Mouse (Mus musculus) neural tube, embryonic 14.5 days (tissue): ENCODE data around the gene Ren1. TPM values are rescaled to one million over a fixed set of nuclear protein-coding genes. Genes with fewer than 3 reads are reported as not detected.

Experiments used
- ATAC-seq: fragments of 200-750 bp; cut with Nextera tagmentation; 2 replicates; pipeline ENCODE4 v1.8.0; 2017; ENCODE audit warnings: low read depth, mild to moderate bottlenecking, moderate TSS enrichment, moderate library complexity
- H3K27ac ChIP-seq: fragments of 300-500 bp; sonication (generic); 2 replicates; pipeline ENCODE4 v1.5.1; 2014; ENCODE audit warnings: low read depth, mild to moderate bottlenecking, control low read depth, low read length, moderate library complexity, mixed read lengths
- H3K27me3 ChIP-seq: fragments of 300-500 bp; sonication (generic); 2 replicates; pipeline ENCODE4 v1.6.1; 2014; ENCODE audit warnings: low read length; ENCODE audit not compliant: control insufficient read depth, insufficient read depth
- H3K36me3 ChIP-seq: fragments of 300-500 bp; sonication (generic); 2 replicates; pipeline ENCODE4 v1.6.1; 2014; ENCODE audit warnings: low read length, mixed read lengths; ENCODE audit not compliant: control insufficient read depth, insufficient read depth
- H3K4me1 ChIP-seq: fragments of 300-500 bp; sonication (generic); 2 replicates; pipeline ENCODE4 v1.6.1; 2014; ENCODE audit warnings: low read length; ENCODE audit not compliant: control insufficient read depth, insufficient read depth
- H3K4me2 ChIP-seq: fragments of 300-500 bp; sonication (generic); 2 replicates; pipeline ENCODE4 v1.6.1; 2014; ENCODE audit warnings: mild to moderate bottlenecking, low read depth, low read length, control low read depth
- H3K4me3 ChIP-seq: fragments of 300-500 bp; sonication (generic); 2 replicates; pipeline ENCODE4 v1.5.1; 2014; ENCODE audit warnings: low read depth, low read length, control low read depth, mixed read lengths
- H3K9ac ChIP-seq: fragments of 300-500 bp; sonication (generic); replicated peaks from 2 replicates; pipeline ENCODE4 v1.6.1; 2014; ENCODE audit warnings: low read depth, mild to moderate bottlenecking, control low read depth, low read length, mixed read lengths
- H3K9me3 ChIP-seq: fragments of 300-500 bp; sonication (generic); 2 replicates; pipeline ENCODE4 v1.6.1; 2016; ENCODE audit warnings: low read length; ENCODE audit not compliant: control insufficient read depth
- WGBS: fragments of 180-500 bp; shearing (Covaris S2); extraction: QIAGEN DNeasy Blood & Tissue Kit; methylation state at CpG from one replicate; pipeline ENCODE4 v1.1.7; 2014; 5-methylcytosine and 5-hydroxymethylcytosine counted together
- polyA plus RNA-seq: library from polyadenylated mRNA; unstranded; fragments of >200 nt; fragmentation: Nextera tagmentation; extraction: Ambion mirVana; gene quantifications from 2 replicates; pipeline ENCODE4 v1.2.1, GENCODE M21; 2014

The Ren1 gene
- polyA plus RNA-seq, 1 experiment from 2014 or later, result 0.83 TPM

- H3K27ac ChIP-seq, result no peak overlapping the region
- H3K27me3 ChIP-seq, result no peaks in the 10 kb centered on the region
These were observed 57.1 kb downstream of the Ren1 start for GRCm38 (mm10) chr1:133407436-133407835.

DNA sequence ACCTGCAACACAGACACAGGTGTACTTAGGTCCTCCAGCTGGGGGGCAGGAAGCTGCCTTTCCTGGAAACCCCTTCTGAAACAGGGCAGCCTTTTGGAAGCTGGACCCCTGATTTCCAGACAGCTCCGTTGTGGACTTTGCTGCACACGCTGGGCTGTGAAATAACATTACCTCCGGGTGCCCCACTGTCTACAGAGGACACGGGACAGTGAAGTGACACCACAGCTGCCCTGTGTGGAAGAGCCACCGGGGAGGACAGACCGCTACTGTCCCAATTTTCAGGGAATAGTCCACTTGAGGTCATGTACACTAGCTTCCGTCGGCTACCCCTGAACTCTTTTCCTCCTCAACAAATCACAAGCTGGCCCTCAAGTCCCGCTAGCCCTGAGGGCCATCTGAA lies 58.0 kb downstream of the Ren1 start:
- no peak for ATAC-seq
- WGBS, result 48% methylated on average over 9 of the region's 9 CpGs
- no peaks in the 10 kb centered on the region; the same call in 1 of the 2 replicates for H3K4me1 ChIP-seq
- H3K27me3 ChIP-seq, result no peaks in the 10 kb centered on the region
- H3K4me2 ChIP-seq, result no peak overlapping the region
- no peaks in the 10 kb centered on the region for H3K36me3 ChIP-seq
- no peak overlapping the region for H3K9ac ChIP-seq
- H3K4me3 ChIP-seq, result no peak overlapping the region
- no peaks in the 10 kb centered on the region for H3K9me3 ChIP-seq
- H3K27ac ChIP-seq, result no peak overlapping the region

More at GRCm38 (mm10) chr1:133407436-133407835, 57.1 kb downstream of the Ren1 start:
- WGBS, result 57% methylated on average over 6 of the region's 6 CpGs
- H3K4me3 ChIP-seq, result no peak overlapping the region
- ATAC-seq, result no peak
- H3K36me3 ChIP-seq, result no peaks in the 10 kb centered on the region
- H3K9ac ChIP-seq, result no peak overlapping the region
- no peaks in the 10 kb centered on the region; the same call in 1 of the 2 replicates for H3K4me1 ChIP-seq
- no peak overlapping the region for H3K4me2 ChIP-seq
- no peaks in the 10 kb centered on the region for H3K9me3 ChIP-seq

DNA sequence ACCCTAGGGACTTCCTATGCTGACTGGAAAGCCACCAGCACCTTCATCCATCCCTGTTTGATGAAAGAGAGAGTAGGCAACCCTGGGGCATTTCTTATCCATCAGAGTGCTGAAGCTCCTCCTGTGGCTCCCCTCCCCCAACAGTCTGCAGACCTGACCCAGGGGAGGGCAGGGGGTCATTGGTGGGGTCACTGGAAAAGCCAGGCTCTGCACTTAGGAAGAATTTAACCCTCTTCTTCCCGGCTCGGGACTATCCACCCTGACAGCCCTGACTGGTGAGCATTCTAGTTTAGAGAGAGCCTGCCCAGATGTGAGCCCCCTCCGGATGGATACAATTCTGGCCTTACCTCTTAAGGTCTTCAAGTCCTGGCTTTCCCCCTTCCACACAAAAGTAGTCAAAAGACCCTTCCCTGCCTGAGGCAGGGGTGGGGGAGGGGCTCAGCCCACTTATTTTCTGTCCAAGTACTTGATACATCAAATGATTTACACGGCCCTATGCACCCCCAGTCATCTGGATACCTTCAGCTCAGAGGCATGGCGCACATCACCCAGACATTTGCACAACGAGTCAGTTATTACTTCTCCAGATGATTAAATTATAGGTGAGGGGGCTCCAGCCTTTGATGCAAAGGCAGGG lies 58.7 kb downstream of the Ren1 start:
- no peak for ATAC-seq
- Histone ChIP-seq H3K4me2 (no peak overlapping the region), H3K27me3 (no peaks in the 10 kb centered on the region), H3K9ac (no peak overlapping the region), H3K9me3 (no peaks in the 10 kb centered on the region), H3K36me3 (no peaks in the 10 kb centered on the region), H3K27ac (no peak overlapping the region), H3K4me1 (no peaks in the 10 kb centered on the region; the same call in 1 of the 2 replicates), H3K4me3 (no peak overlapping the region)
- 6% methylated on average over 6 of the region's 6 CpGs for WGBS

- H3K27me3 ChIP-seq, result no peaks in the 10 kb centered on the region
- no peak overlapping the region for H3K9ac ChIP-seq
- H3K36me3 ChIP-seq, result no peaks in the 10 kb centered on the region
- H3K27ac ChIP-seq, result no peak overlapping the region
- no peaks in the 10 kb centered on the region for H3K9me3 ChIP-seq
- no peak overlapping the region for H3K4me2 ChIP-seq
- 73% methylated on average over 9 of the region's 9 CpGs for WGBS
- ATAC-seq, result no peak
- H3K4me1 ChIP-seq, result no peaks in the 10 kb centered on the region; the same call in 1 of the 2 replicates
- no peak overlapping the region for H3K4me3 ChIP-seq
These were observed 59.5 kb downstream of the Ren1 start for GRCm38 (mm10) chr1:133409786-133410185.

Other genes starting within 250 kb of the Ren1 start
- gene Ppp1r15b, start 219.4 kb upstream of the Ren1 start, polyA plus RNA-seq, result 25.9 and 37.1 TPM in 2 replicates
- 25.5 and 27.9 TPM in 2 replicates for gene Plekha6, start 186.3 kb upstream of the Ren1 start, polyA plus RNA-seq
- not detected in 2 replicates for gene Golt1a, start 40.7 kb upstream of the Ren1 start, polyA plus RNA-seq
- not detected in 2 replicates for gene Kiss1, start 28.6 kb upstream of the Ren1 start, polyA plus RNA-seq
- gene Etnk2, start 13.1 kb downstream of the Ren1 start, polyA plus RNA-seq, result 15.4 and 21.6 TPM in 2 replicates
- 4.0 and 5.2 TPM in 2 replicates for gene Sox13, start 73.9 kb downstream of the Ren1 start, polyA plus RNA-seq